Mouse (Mus musculus) natural killer cell, adult 2 months (primary cell): ENCODE measurements around the gene Zfhx2.

ENCODE experiments used
- DNase-seq, 2 experiments: peaks; one replicate each; pipeline ENCODE4 v3.0.0; 2022; ENCODE audit warnings: low spot score in 2 of 2

The Zfhx2 gene

GRCm38 (mm10) chr14:55105836-55106809 is 14.0 kb upstream of the Zfhx2 start, which contains the start of gene Ap1g2:
Gene Ap1g2 (minus strand): TSS chr14:55106593.
- DNase-seq, result peak; percentile 85 to 86

- DNase-seq, result no peak
Measured at GRCm38 (mm10) chr14:55105386-55105785, 13.3 kb upstream of the Zfhx2 start.

GRCm38 (mm10) chr14:55104365-55104764 is 12.2 kb upstream of the Zfhx2 start:
- DNase-seq, result no peak

GRCm38 (mm10) chr14:55102253-55102785 is 10.2 kb upstream of the Zfhx2 start:
- DNase-seq, result no peak

GRCm38 (mm10) chr14:55101592-55101991 is 9.5 kb upstream of the Zfhx2 start:
- DNase-seq, result peak; percentile 55 to 62

GRCm38 (mm10) chr14:55098067-55098466 is 5.9 kb upstream of the Zfhx2 start:
- peak; percentile 66 to 68 for DNase-seq

GRCm38 (mm10) chr14:55097646-55098045 is 5.5 kb upstream of the Zfhx2 start:
- DNase-seq, result no peak

- DNase-seq, result no peak
Measured at GRCm38 (mm10) chr14:55096573-55097087, 4.5 kb upstream of the Zfhx2 start.

GRCm38 (mm10) chr14:55095671-55096070 is 3.5 kb upstream of the Zfhx2 start:
- DNase-seq, result no peak

- no peak for DNase-seq
Measured at GRCm38 (mm10) chr14:55095263-55095662, 3.1 kb upstream of the Zfhx2 start.

- DNase-seq, result peak; percentile 57 to 62
Measured at GRCm38 (mm10) chr14:55094704-55095231, 2.6 kb upstream of the Zfhx2 start, which contains the start of gene Thtpa. Gene Thtpa (plus strand): TSS chr14:55094784.

GRCm38 (mm10) chr14:55093927-55094326 is 1.8 kb upstream of the Zfhx2 start:
- no peak for DNase-seq

GRCm38 (mm10) chr14:55091209-55091865 is 787 bp downstream of the Zfhx2 start:
- DNase-seq, result no peak

GRCm38 (mm10) chr14:55089199-55089947 is 2.8 kb downstream of the Zfhx2 start:
- DNase-seq, result no peak

- DNase-seq, result no peak
Measured at GRCm38 (mm10) chr14:55086009-55086514, 6.1 kb downstream of the Zfhx2 start.

- DNase-seq, result no peak
Measured at GRCm38 (mm10) chr14:55085324-55086008, 6.7 kb downstream of the Zfhx2 start.

- DNase-seq, result no peak
Measured at GRCm38 (mm10) chr14:55083481-55083880, 8.6 kb downstream of the Zfhx2 start.

GRCm38 (mm10) chr14:55081105-55081504 is 11.0 kb downstream of the Zfhx2 start:
- DNase-seq, result no peak

- DNase-seq, result peak; percentile 74 to 78
Measured at GRCm38 (mm10) chr14:55079214-55079970, 12.7 kb downstream of the Zfhx2 start.
